Mouse (Mus musculus): ENCODE measurements at regions not wholly inside any gene's neighbourhood (a gene's known extent, or its start where the extent isn't known, plus 50 kb on each side); places are given as distances from the start of the nearest gene placed in this dataset.

GRCm38 (mm10) chr13:19882889-19883288 is 58.8 kb upstream of the Gpr141 start:
- Histone ChIP-seq H3K9ac (ENCODE audit: low read depth, low read length) (no peak overlapping the region), H3K4me3 (ENCODE audit: insufficient read depth, low read depth, low read length) (no peak overlapping the region), H3K27ac (replicated peaks; ENCODE audit: insufficient read depth, low read depth, low read length) (no peak overlapping the region), H3K36me3 (ENCODE audit: control insufficient read depth, insufficient read depth, low read length) (no peaks in the 10 kb centered on the region), H3K79me2 (ENCODE audit: control insufficient read depth, insufficient read depth, low read length) (no peaks in the 10 kb centered on the region), H3K27me3 (ENCODE audit: control insufficient read depth, insufficient read depth, low read length) (no peaks in the 10 kb centered on the region), H3K4me1 (ENCODE audit: control insufficient read depth, insufficient read depth, low read length) (no peaks in the 10 kb centered on the region)
- DNase-seq (ENCODE audit: extremely low read depth, low read depth, low spot score), result no peak
- 17% methylated on average over 4 of the region's 4 CpGs for WGBS
- no peak for TF ChIP-seq POLR2A (IDR thresholded peaks at IDR 0.05; ENCODE audit: extremely low read depth, insufficient read depth, low read length)
- no peak for TF ChIP-seq CTCF (IDR thresholded peaks at IDR 0.05; ENCODE audit: low read depth, low read length)

GRCm38 (mm10) chr13:19881772-19882171 is 57.7 kb upstream of the Gpr141 start:
- no peaks in the 10 kb centered on the region for H3K36me3 ChIP-seq (ENCODE audit: control insufficient read depth, insufficient read depth, low read length)
- TF ChIP-seq POLR2A (IDR thresholded peaks at IDR 0.05; ENCODE audit: extremely low read depth, insufficient read depth, low read length) (no peak), CTCF (IDR thresholded peaks at IDR 0.05; ENCODE audit: low read depth, low read length) (no peak)
- no peaks in the 10 kb centered on the region for H3K27me3 ChIP-seq (ENCODE audit: control insufficient read depth, insufficient read depth, low read length)
- no peak overlapping the region for H3K9ac ChIP-seq (ENCODE audit: low read depth, low read length)
- WGBS, result 78% methylated on average over 5 of the region's 5 CpGs
- no peak overlapping the region for H3K4me3 ChIP-seq (ENCODE audit: insufficient read depth, low read depth, low read length)
- no peaks in the 10 kb centered on the region for H3K4me1 ChIP-seq (ENCODE audit: control insufficient read depth, insufficient read depth, low read length)
- no peak for DNase-seq (ENCODE audit: extremely low read depth, low read depth, low spot score)
- H3K27ac ChIP-seq (replicated peaks; ENCODE audit: insufficient read depth, low read depth, low read length), result no peak overlapping the region
- H3K79me2 ChIP-seq (ENCODE audit: control insufficient read depth, insufficient read depth, low read length), result no peaks in the 10 kb centered on the region

- H3K4me3 ChIP-seq (ENCODE audit: insufficient read depth, low read depth, low read length), result no peak overlapping the region
- no peaks in the 10 kb centered on the region for H3K27me3 ChIP-seq (ENCODE audit: control insufficient read depth, insufficient read depth, low read length)
- no peaks in the 10 kb centered on the region for H3K4me1 ChIP-seq (ENCODE audit: control insufficient read depth, insufficient read depth, low read length)
- H3K27ac ChIP-seq (replicated peaks; ENCODE audit: insufficient read depth, low read depth, low read length), result no peak overlapping the region
- no peaks in the 10 kb centered on the region for H3K36me3 ChIP-seq (ENCODE audit: control insufficient read depth, insufficient read depth, low read length)
- WGBS, result 76% methylated on average over 7 of the region's 7 CpGs
- TF ChIP-seq POLR2A (IDR thresholded peaks at IDR 0.05; ENCODE audit: extremely low read depth, insufficient read depth, low read length) (no peak), CTCF (IDR thresholded peaks at IDR 0.05; ENCODE audit: low read depth, low read length) (no peak)
- no peak overlapping the region for H3K9ac ChIP-seq (ENCODE audit: low read depth, low read length)
- no peaks in the 10 kb centered on the region for H3K79me2 ChIP-seq (ENCODE audit: control insufficient read depth, insufficient read depth, low read length)
- DNase-seq (ENCODE audit: extremely low read depth, low read depth, low spot score), result no peak
These were observed 50.7 kb upstream of the Gpr141 start for GRCm38 (mm10) chr13:19874621-19875249.
